In genomic region chr6:4740511-4740910, GRCm38 (mm10) we compare ENCODE assay signal across 9 mouse cellular contexts. TPM values are rescaled to one million over a fixed set of nuclear protein-coding genes. Genes with fewer than 3 reads are reported as not detected.
DNase-seq lines count a peak whose midpoint lies in the region; ATAC-seq and TF ChIP-seq lines count a peak whose summit lies in the region.
"Had no signal": no experiment of that assay in that cellular context is flagged by ENCODE, and none has a peak within 500 bp of the region (broad histone marks: within the 10 kb centered on the region; RNA-seq: fewer than 3 reads in every experiment).

No protein-coding gene starts in this region.

- no peak overlapping the region for H3K4me3 ChIP-seq in kidney, adult 2 months (ENCODE audit: insufficient read depth, low read depth, low read length)
- H3K4me3 ChIP-seq in forebrain, embryonic 16.5 days (replicated peaks; ENCODE audit: low read length), result no peak overlapping the region
- no peak overlapping the region for H3K4me3 ChIP-seq in hindbrain, embryonic 14.5 days (replicated peaks; ENCODE audit: low read length)
- no peak overlapping the region for H3K4me3 ChIP-seq in intestine, embryonic 16.5 days (ENCODE audit: low read length)

- no peaks in the 10 kb centered on the region for H3K9me3 ChIP-seq in forebrain, embryonic 16.5 days (ENCODE audit: control insufficient read depth, low read length)
- H3K9me3 ChIP-seq in hindbrain, embryonic 14.5 days (ENCODE audit: control insufficient read depth, low read length), result no peaks in the 10 kb centered on the region
- H3K9me3 ChIP-seq in intestine, embryonic 16.5 days (ENCODE audit: control insufficient read depth, low read length), result no peaks in the 10 kb centered on the region

- H3K4me1 ChIP-seq in kidney, adult 2 months (ENCODE audit: control insufficient read depth, insufficient read depth, low read length), result no peaks in the 10 kb centered on the region
- peaks cover 38% of the 10 kb centered on the region for H3K4me1 ChIP-seq in forebrain, embryonic 16.5 days (replicated peaks; ENCODE audit: control insufficient read depth, insufficient read depth, low read length)
- peaks cover 36% of the 10 kb centered on the region for H3K4me1 ChIP-seq in hindbrain, embryonic 14.5 days (replicated peaks; ENCODE audit: control insufficient read depth, insufficient read depth, low read length)
- H3K4me1 ChIP-seq in intestine, embryonic 16.5 days (ENCODE audit: control insufficient read depth, insufficient read depth, low read length), result peaks cover 6% of the 10 kb centered on the region

- peak; percentile 23 for DNase-seq in kidney, adult 2 months
- no peak for DNase-seq in kidney, adult 8-10 months
- peak; percentile 32 for DNase-seq in cerebellum, adult 11-12 months
- DNase-seq in hindbrain, embryonic 14.5 days (ENCODE audit: low spot score), result no peak
- DNase-seq in lung, postnatal 10 days, result peak; percentile 61

- no peak for TF ChIP-seq CTCF in kidney, adult 2 months (conservative IDR thresholded peaks at IDR 0.05; ENCODE audit: insufficient read depth, insufficient read length, low read depth, low read length)

- no peak overlapping the region for H3K27ac ChIP-seq in kidney, adult 2 months (ENCODE audit: insufficient read depth, low read depth, low read length)
- peak overlapping the region; percentile 47 for H3K27ac ChIP-seq in forebrain, embryonic 16.5 days (ENCODE audit: low read length)
- H3K27ac ChIP-seq in hindbrain, embryonic 14.5 days, result no peak overlapping the region
- no peak overlapping the region for H3K27ac ChIP-seq in intestine, embryonic 16.5 days (ENCODE audit: low read length)
- H3K27ac ChIP-seq: macrophage had no signal

- TF ChIP-seq POLR2A in kidney, adult 2 months (IDR thresholded peaks at IDR 0.05; ENCODE audit: low read depth, low read length), result no peak

- peak; percentile 55 for ATAC-seq in forebrain, embryonic 16.5 days
- peak; percentile 42; the same call in 1 of the 2 replicates for ATAC-seq in hindbrain, embryonic 14.5 days (ENCODE audit: low FRiP score)
- ATAC-seq in monocyte, adult 5-6 weeks (replicated peaks; ENCODE audit: insufficient number of reproducible peaks, low FRiP score, low TSS enrichment, poor library complexity, severe bottlenecking), result no peak
- ATAC-seq in intestine, embryonic 16.5 days, result no peak

- no peaks in the 10 kb centered on the region for H3K27me3 ChIP-seq in kidney, adult 2 months (replicated peaks; ENCODE audit: control insufficient read depth, insufficient read depth, low read length)
- no peaks in the 10 kb centered on the region for H3K27me3 ChIP-seq in forebrain, embryonic 16.5 days (replicated peaks; ENCODE audit: control insufficient read depth, insufficient read depth, low read length)
- no peaks in the 10 kb centered on the region for H3K27me3 ChIP-seq in hindbrain, embryonic 14.5 days (ENCODE audit: control insufficient read depth, insufficient read depth, low read length)
- no peaks in the 10 kb centered on the region for H3K27me3 ChIP-seq in intestine, embryonic 16.5 days (replicated peaks; ENCODE audit: control insufficient read depth, insufficient read depth, low read length)

- H3K4me2 ChIP-seq in forebrain, embryonic 16.5 days (ENCODE audit: low read length), result peak overlapping the region; percentile 9; the same call in 1 of the 2 replicates
- no peak overlapping the region for H3K4me2 ChIP-seq in hindbrain, embryonic 14.5 days (replicated peaks)
- no peak overlapping the region for H3K4me2 ChIP-seq in intestine, embryonic 16.5 days (ENCODE audit: low read depth, low read length)

- no peak overlapping the region; the same call in 1 of the 2 replicates for H3K9ac ChIP-seq in forebrain, embryonic 16.5 days (replicated peaks; ENCODE audit: low read depth, low read length)
- H3K9ac ChIP-seq in hindbrain, embryonic 14.5 days, result no peak overlapping the region
- no peak overlapping the region for H3K9ac ChIP-seq in intestine, embryonic 16.5 days (ENCODE audit: low read depth, low read length)

- H3K36me3 ChIP-seq in kidney, adult 2 months (ENCODE audit: control insufficient read depth, insufficient read depth, low read length), result no peaks in the 10 kb centered on the region
- H3K36me3 ChIP-seq in forebrain, embryonic 16.5 days (ENCODE audit: control insufficient read depth, insufficient read depth), result no peaks in the 10 kb centered on the region
- no peaks in the 10 kb centered on the region for H3K36me3 ChIP-seq in hindbrain, embryonic 14.5 days (replicated peaks; ENCODE audit: control insufficient read depth, insufficient read depth)
- H3K36me3 ChIP-seq in intestine, embryonic 16.5 days (ENCODE audit: control insufficient read depth, insufficient read depth, low read length), result no peaks in the 10 kb centered on the region

- 33% methylated on average over 6 of the region's 6 CpGs for WGBS in kidney, adult 2 months
- 4% methylated on average over 6 of the region's 6 CpGs for WGBS in forebrain, embryonic 16.5 days
- 23% methylated on average over 6 of the region's 6 CpGs for WGBS in hindbrain, embryonic 14.5 days
- 30% methylated on average over 6 of the region's 6 CpGs for WGBS in intestine, embryonic 16.5 days

RNA-seq across cellular contexts. Expression of gene Sgce, which starts 6.5 kb away (rescaled TPM):
- 7.0 and 8.0 TPM in 2 replicates for polyA plus RNA-seq in kidney, adult 2 months (2012; rRNA removed)
- 53.7 and 57.1 TPM in 2 replicates for polyA plus RNA-seq in forebrain, embryonic 16.5 days (2015; fragmentation: Nextera tagmentation; extraction: Ambion mirVana)
- polyA plus RNA-seq in hindbrain, embryonic 14.5 days (2014; fragmentation: Nextera tagmentation; extraction: Ambion mirVana), result 51.0 and 55.5 TPM in 2 replicates
- 2.6 to 6.1 TPM (median 3.1 TPM) in 3 replicates for total RNA-seq in monocyte, adult 5-6 weeks (2017)
- polyA plus RNA-seq in intestine, embryonic 16.5 days (2015; fragmentation: Nextera tagmentation; extraction: Ambion mirVana), result 38.8 and 40.6 TPM in 2 replicates

RNA-seq across cellular contexts. Expression of gene Peg10, which starts 6.6 kb away (rescaled TPM):
- polyA plus RNA-seq in kidney, adult 2 months (2012; rRNA removed), result 0.27 and 0.77 TPM in 2 replicates
- 2.9 and 5.0 TPM in 2 replicates for polyA plus RNA-seq in forebrain, embryonic 16.5 days (2015; fragmentation: Nextera tagmentation; extraction: Ambion mirVana)
- 10.5 and 12.2 TPM in 2 replicates for polyA plus RNA-seq in hindbrain, embryonic 14.5 days (2014; fragmentation: Nextera tagmentation; extraction: Ambion mirVana)
- 0.10 to 1.5 TPM (median 0.43 TPM) in 3 replicates for total RNA-seq in monocyte, adult 5-6 weeks (2017)
- 1.6 and 1.7 TPM in 2 replicates for polyA plus RNA-seq in intestine, embryonic 16.5 days (2015; fragmentation: Nextera tagmentation; extraction: Ambion mirVana)

Comparison
In these comparisons a context has a peak if more than half of its experiments do, and no peak if none do; other contexts are left out.
1. DNase-seq: peak in kidney, adult 2 months (single experiment), cerebellum, adult 11-12 months (single experiment) and lung, postnatal 10 days (single experiment); none in kidney, adult 8-10 months (0 of 2) and hindbrain, embryonic 14.5 days (single experiment).
2. ATAC-seq: peak in forebrain, embryonic 16.5 days (single experiment) and hindbrain, embryonic 14.5 days (single experiment); none in monocyte, adult 5-6 weeks (single experiment) and intestine, embryonic 16.5 days (single experiment).